Comparison of ENCODE assay signal across 12 mouse cellular contexts in the genomic region with DNA sequence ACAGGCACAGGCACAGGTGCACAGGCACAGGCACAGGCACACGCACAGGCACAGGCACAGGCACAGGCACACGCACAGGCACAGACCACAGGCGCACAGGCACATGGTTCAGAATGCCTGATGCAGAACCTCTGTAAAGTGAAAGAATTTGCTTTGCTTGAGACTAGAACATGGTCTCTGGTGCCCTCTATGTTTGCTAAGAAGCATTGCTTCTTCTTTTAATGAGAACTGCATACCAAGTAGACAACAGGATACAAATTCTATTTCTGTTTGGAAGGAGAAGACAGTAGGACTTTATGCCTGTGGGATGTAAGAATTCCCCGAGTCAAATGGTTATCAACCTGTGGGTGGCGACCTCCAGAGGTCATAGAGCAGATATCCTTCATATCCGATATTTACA. TPM values are rescaled to one million over a fixed set of nuclear protein-coding genes. Genes with fewer than 3 reads are reported as not detected.
DNase-seq lines count a peak whose midpoint lies in the region; ATAC-seq and TF ChIP-seq lines count a peak whose summit lies in the region.
"Had no signal": no experiment of that assay in that cellular context is flagged by ENCODE, and none has a peak within 500 bp of the region (broad histone marks: within the 10 kb centered on the region; RNA-seq: fewer than 3 reads in every experiment).

No protein-coding gene starts in this region.

- no peak for TF ChIP-seq EP300 in ES-Bruce4 (IDR thresholded peaks at IDR 0.05; ENCODE audit: insufficient read depth, low read depth, low read length)

- no peaks in the 10 kb centered on the region for H3K4me1 ChIP-seq in forebrain, embryonic 15.5 days
- 0 out of 2 replicates have a peak, but pooled peaks cover 3% of the 10 kb centered on the region for H3K4me1 ChIP-seq in forebrain, embryonic 10.5 days
- no peaks in the 10 kb centered on the region for H3K4me1 ChIP-seq in limb, embryonic 14.5 days (ENCODE audit: control insufficient read depth, insufficient read depth, low read length)
- peaks cover 7% of the 10 kb centered on the region; the same call in 1 of the 2 replicates for H3K4me1 ChIP-seq in limb, embryonic 10.5 days
- H3K4me1 ChIP-seq in ES-Bruce4 (ENCODE audit: control insufficient read depth, insufficient read depth, low read length) = no peaks in the 10 kb centered on the region

- DNase-seq in forebrain, embryonic 10.5 days (ENCODE audit: extremely low spot score, low spot score) = no peak
- peak; percentile 29 for DNase-seq in limb, embryonic 14.5 days (ENCODE audit: low spot score)
- DNase-seq in limb, embryonic 10.5 days (ENCODE audit: low spot score) = no peak
- no peak for DNase-seq in spleen, adult 12 weeks (ENCODE audit: low spot score)
- no peak for DNase-seq in testis, postnatal 10 days (ENCODE audit: low spot score)
- DNase-seq: gastrocnemius, postnatal 14 days; thymus, adult 18-20 months had no signal

- no peak overlapping the region for H3K4me3 ChIP-seq in forebrain, embryonic 15.5 days
- no peak overlapping the region for H3K4me3 ChIP-seq in forebrain, embryonic 10.5 days
- H3K4me3 ChIP-seq in limb, embryonic 14.5 days (replicated peaks; ENCODE audit: low read length) = no peak overlapping the region
- H3K4me3 ChIP-seq in limb, embryonic 10.5 days = no peak overlapping the region
- no peak overlapping the region for H3K4me3 ChIP-seq in ES-Bruce4 (ENCODE audit: low read depth, low read length)

- no peak overlapping the region for H3K4me2 ChIP-seq in forebrain, embryonic 15.5 days (replicated peaks)
- no peak overlapping the region for H3K4me2 ChIP-seq in limb, embryonic 14.5 days (replicated peaks; ENCODE audit: low read depth, low read length, severe bottlenecking)

- no peak for TF ChIP-seq POLR2A in limb, embryonic 14.5 days (IDR thresholded peaks at IDR 0.05; ENCODE audit: borderline replicate concordance, extremely low read depth, insufficient read depth, insufficient read length)
- no peak for TF ChIP-seq POLR2A in ES-Bruce4 (IDR thresholded peaks at IDR 0.05; ENCODE audit: insufficient read depth, low read length)

- no peak overlapping the region for H3K9ac ChIP-seq in forebrain, embryonic 15.5 days (replicated peaks)
- H3K9ac ChIP-seq in limb, embryonic 14.5 days (ENCODE audit: low read depth, low read length, severe bottlenecking) = no peak overlapping the region
- no peak overlapping the region for H3K9ac ChIP-seq in ES-Bruce4 (ENCODE audit: low read depth, poor library complexity, severe bottlenecking)

- TF ChIP-seq CTCF in ES-Bruce4 (IDR thresholded peaks at IDR 0.05; ENCODE audit: low read depth, low read length) = peak; percentile 8

- no peak overlapping the region for H3K27ac ChIP-seq in forebrain, embryonic 15.5 days (replicated peaks)
- H3K27ac ChIP-seq in forebrain, embryonic 10.5 days = no peak overlapping the region
- no peak overlapping the region for H3K27ac ChIP-seq in limb, embryonic 14.5 days (replicated peaks; ENCODE audit: low read depth, low read length)
- H3K27ac ChIP-seq in limb, embryonic 10.5 days = no peak overlapping the region
- no peak overlapping the region for H3K27ac ChIP-seq in ES-Bruce4 (ENCODE audit: insufficient read depth, low read length)

- 69% methylated on average over 6 of the region's 6 CpGs for WGBS in forebrain, embryonic 15.5 days
- 83% methylated on average over 6 of the region's 6 CpGs for WGBS in forebrain, embryonic 10.5 days
- 61% methylated on average over 6 of the region's 6 CpGs for WGBS in limb, embryonic 14.5 days
- WGBS in limb, embryonic 10.5 days = 78% methylated on average over 6 of the region's 6 CpGs

- H3K27me3 ChIP-seq in forebrain, embryonic 15.5 days = no peaks in the 10 kb centered on the region
- no peaks in the 10 kb centered on the region for H3K27me3 ChIP-seq in forebrain, embryonic 10.5 days (ENCODE audit: poor library complexity, severe bottlenecking)
- no peaks in the 10 kb centered on the region for H3K27me3 ChIP-seq in limb, embryonic 14.5 days (ENCODE audit: control insufficient read depth, insufficient read depth, low read length)
- H3K27me3 ChIP-seq in limb, embryonic 10.5 days (ENCODE audit: low read depth, poor library complexity, severe bottlenecking) = no peaks in the 10 kb centered on the region
- H3K27me3 ChIP-seq in ES-Bruce4 (ENCODE audit: control insufficient read depth, insufficient read depth, low read length, poor library complexity, severe bottlenecking) = no peaks in the 10 kb centered on the region

- H3K9me3 ChIP-seq in forebrain, embryonic 15.5 days = no peaks in the 10 kb centered on the region
- no peaks in the 10 kb centered on the region for H3K9me3 ChIP-seq in forebrain, embryonic 10.5 days
- H3K9me3 ChIP-seq in limb, embryonic 14.5 days (ENCODE audit: control insufficient read depth, low read length) = no peaks in the 10 kb centered on the region
- no peaks in the 10 kb centered on the region for H3K9me3 ChIP-seq in limb, embryonic 10.5 days (replicated peaks)
- H3K9me3 ChIP-seq in ES-Bruce4 (replicated peaks; ENCODE audit: control insufficient read depth, insufficient read depth, low read length, poor library complexity, severe bottlenecking) = no peaks in the 10 kb centered on the region

- 0 out of 2 replicates have a peak, but pooled peaks have one; percentile 46 for ATAC-seq in forebrain, embryonic 15.5 days (replicated peaks)
- no peak for ATAC-seq in limb, embryonic 14.5 days (ENCODE audit: low FRiP score, low read depth)
- ATAC-seq in megakaryocyte-erythroid progenitor cell, adult 5-6 weeks (replicated peaks; ENCODE audit: low FRiP score, low TSS enrichment, poor library complexity, severe bottlenecking) = peak; percentile 73; the same call in 1 of the 2 replicates

- no peaks in the 10 kb centered on the region for H3K36me3 ChIP-seq in forebrain, embryonic 15.5 days
- H3K36me3 ChIP-seq in forebrain, embryonic 10.5 days (replicated peaks) = no peaks in the 10 kb centered on the region
- H3K36me3 ChIP-seq in limb, embryonic 14.5 days (ENCODE audit: control insufficient read depth, insufficient read depth, low read length) = no peaks in the 10 kb centered on the region
- no peaks in the 10 kb centered on the region for H3K36me3 ChIP-seq in limb, embryonic 10.5 days
- no peaks in the 10 kb centered on the region for H3K36me3 ChIP-seq in ES-Bruce4 (ENCODE audit: control insufficient read depth, insufficient read depth, low read length, poor library complexity, severe bottlenecking)

RNA-seq across cellular contexts. Expression of a gene that starts 14.0 kb away (rescaled TPM):
- not detected in 2 replicates for polyA plus RNA-seq in forebrain, embryonic 15.5 days (2015; fragmentation: Nextera tagmentation; extraction: Ambion mirVana)
- polyA plus RNA-seq in forebrain, embryonic 10.5 days (2016; fragmentation: Nextera tagmentation; extraction: Ambion mirVana) = not detected in 2 replicates
- polyA plus RNA-seq in limb, embryonic 14.5 days (2012; rRNA removed) = 0.03 and 0.05 TPM in 2 replicates
- polyA plus RNA-seq in limb, embryonic 14.5 days (2014; fragmentation: Nextera tagmentation; extraction: Ambion mirVana) = 0.14 TPM in 1 of 2 replicates, not detected in the other
- polyA plus RNA-seq in limb, embryonic 10.5 days (2016; fragmentation: Nextera tagmentation; extraction: Ambion mirVana) = not detected in 2 replicates
- not detected in 2 replicates for polyA plus RNA-seq in ES-Bruce4 (2011; ENCODE audit: insufficient read depth, insufficient read length, low read depth, missing spikeins)
- total RNA-seq in megakaryocyte-erythroid progenitor cell, adult 5-6 weeks (2014; fragmentation: Nextera tagmentation) = not detected in 2 replicates
- total RNA-seq in megakaryocyte-erythroid progenitor cell, adult 5-6 weeks (2017) = not detected in 2 replicates
- total RNA-seq: gastrocnemius, postnatal 14 days; left cerebral cortex, postnatal 14 days had no signal
- polyA plus RNA-seq: embryonic facial prominence, embryonic 11.5 days had no signal

RNA-seq across cellular contexts. Expression of a gene that starts 39.0 kb away (rescaled TPM):
- polyA plus RNA-seq in forebrain, embryonic 15.5 days (2015; fragmentation: Nextera tagmentation; extraction: Ambion mirVana) = 29.4 and 31.6 TPM in 2 replicates
- 20.3 and 22.0 TPM in 2 replicates for polyA plus RNA-seq in forebrain, embryonic 10.5 days (2016; fragmentation: Nextera tagmentation; extraction: Ambion mirVana)
- 23.9 and 36.2 TPM in 2 replicates for polyA plus RNA-seq in limb, embryonic 14.5 days (2012; rRNA removed)
- 15.1 and 17.4 TPM in 2 replicates for polyA plus RNA-seq in limb, embryonic 14.5 days (2014; fragmentation: Nextera tagmentation; extraction: Ambion mirVana)
- polyA plus RNA-seq in limb, embryonic 10.5 days (2016; fragmentation: Nextera tagmentation; extraction: Ambion mirVana) = 22.1 and 24.3 TPM in 2 replicates
- 31.3 and 34.2 TPM in 2 replicates for polyA plus RNA-seq in ES-Bruce4 (2011; ENCODE audit: insufficient read depth, insufficient read length, low read depth, missing spikeins)
- 40.1 and 40.2 TPM in 2 replicates for total RNA-seq in megakaryocyte-erythroid progenitor cell, adult 5-6 weeks (2014; fragmentation: Nextera tagmentation)
- total RNA-seq in megakaryocyte-erythroid progenitor cell, adult 5-6 weeks (2017) = 6.3 and 12.5 TPM in 2 replicates

RNA-seq across cellular contexts. Expression of a gene that starts 39.3 kb away (rescaled TPM):
- 9.7 and 9.8 TPM in 2 replicates for polyA plus RNA-seq in forebrain, embryonic 15.5 days (2015; fragmentation: Nextera tagmentation; extraction: Ambion mirVana)
- polyA plus RNA-seq in forebrain, embryonic 10.5 days (2016; fragmentation: Nextera tagmentation; extraction: Ambion mirVana) = 9.8 and 10.3 TPM in 2 replicates
- 11.7 and 13.6 TPM in 2 replicates for polyA plus RNA-seq in limb, embryonic 14.5 days (2012; rRNA removed)
- polyA plus RNA-seq in limb, embryonic 14.5 days (2014; fragmentation: Nextera tagmentation; extraction: Ambion mirVana) = 10.4 and 11.0 TPM in 2 replicates
- 7.6 and 10.3 TPM in 2 replicates for polyA plus RNA-seq in limb, embryonic 10.5 days (2016; fragmentation: Nextera tagmentation; extraction: Ambion mirVana)
- polyA plus RNA-seq in ES-Bruce4 (2011; ENCODE audit: insufficient read depth, insufficient read length, low read depth, missing spikeins) = 18.2 and 21.6 TPM in 2 replicates
- total RNA-seq in megakaryocyte-erythroid progenitor cell, adult 5-6 weeks (2014; fragmentation: Nextera tagmentation) = 8.2 and 15.1 TPM in 2 replicates
- 6.9 and 8.5 TPM in 2 replicates for total RNA-seq in megakaryocyte-erythroid progenitor cell, adult 5-6 weeks (2017)
